In genomic region chr12:86715401-86715800, GRCm38 (mm10) we compare ENCODE assay signal across 9 mouse cellular contexts. TPM values are rescaled to one million over a fixed set of nuclear protein-coding genes. Genes with fewer than 3 reads are reported as not detected.
DNase-seq lines count a peak whose midpoint lies in the region; ATAC-seq lines count a peak whose summit lies in the region.
"Had no signal": no experiment of that assay in that cellular context is flagged by ENCODE, and none has a peak within 500 bp of the region (broad histone marks: within the 10 kb centered on the region; RNA-seq: fewer than 3 reads in every experiment).

No protein-coding gene starts in this region.

- H3K4me3 ChIP-seq in kidney, embryonic 15.5 days (replicated peaks), result no peak overlapping the region

- H3K9ac ChIP-seq in kidney, embryonic 15.5 days, result no peak overlapping the region

- H3K27ac ChIP-seq in kidney, embryonic 15.5 days, result no peak overlapping the region

- peak; percentile 65 for DNase-seq in kidney, adult 18-20 months
- peak; percentile 80 for DNase-seq in ZHBTc4 (ENCODE audit: low read depth, low spot score)
- peak; percentile 79 to 88 for DNase-seq in cerebellum, postnatal 4 days (ENCODE audit: low spot score in 2 of 2)
- DNase-seq in heart, postnatal 25 days (ENCODE audit: low spot score), result peak; percentile 38
- DNase-seq in left cerebral cortex, postnatal 25 days (ENCODE audit: low spot score in 2 of 2), result peak; percentile 73 to 80
- DNase-seq in ovary, postnatal 14 days (ENCODE audit: low spot score), result peak; percentile 70
- DNase-seq in thymus, postnatal 36 days, result peak; percentile 55 to 60

- ATAC-seq in kidney, embryonic 15.5 days (replicated peaks; ENCODE audit: low FRiP score), result no peak

- H3K36me3 ChIP-seq in kidney, embryonic 15.5 days, result 0 out of 2 replicates have a peak, but pooled peaks cover 5% of the 10 kb centered on the region

- WGBS in kidney, embryonic 15.5 days, result 51% methylated on average over 5 of the region's 5 CpGs

- no peaks in the 10 kb centered on the region for H3K9me3 ChIP-seq in kidney, embryonic 15.5 days (replicated peaks)

- no peak overlapping the region for H3K4me2 ChIP-seq in kidney, embryonic 15.5 days

- intact Hi-C loops in heart, postnatal 25 days (cut with DNase I), result loop anchor here (2.0 to 5.0 kb wide), 2 partner anchors 51 to 337 kb away; no protein-coding TSS in a partner anchor
- intact Hi-C loops in left cerebral cortex, postnatal 25 days (cut with DNase I), result loop anchor here (5.0 kb wide), 1 partner anchor 52 kb away; no protein-coding TSS in a partner anchor

- no peaks in the 10 kb centered on the region for H3K4me1 ChIP-seq in kidney, embryonic 15.5 days

- no peaks in the 10 kb centered on the region for H3K27me3 ChIP-seq in kidney, embryonic 15.5 days

RNA-seq across cellular contexts. Expression of gene Angel1, which starts 10.9 kb away (rescaled TPM):
- 8.5 and 10.2 TPM in 2 replicates for polyA plus RNA-seq in kidney, embryonic 15.5 days (2015; fragmentation: Nextera tagmentation; extraction: Ambion mirVana)
- total RNA-seq in heart, postnatal 25 days (2021), result 1 to 10 TPM; 3.4 to 3.5 TPM
- total RNA-seq in left cerebral cortex, postnatal 25 days (2021), result 10 to 100 TPM in 1 of 2 experiments, 1 to 10 TPM in 1; 8.9 to 12.4 TPM

RNA-seq across cellular contexts. Expression of gene Lrrc74a, which starts 18.8 kb away (rescaled TPM):
- not detected in 2 replicates for polyA plus RNA-seq in kidney, embryonic 15.5 days (2015; fragmentation: Nextera tagmentation; extraction: Ambion mirVana)
- not detected for total RNA-seq in heart, postnatal 25 days (2021)
- not detected for total RNA-seq in left cerebral cortex, postnatal 25 days (2021)
- polyA plus RNA-seq: frontal cortex, adult 2 months had no signal

RNA-seq across cellular contexts. Expression of gene Vash1, which starts 36.9 kb away (rescaled TPM):
- polyA plus RNA-seq in kidney, embryonic 15.5 days (2015; fragmentation: Nextera tagmentation; extraction: Ambion mirVana), result 10.2 and 10.7 TPM in 2 replicates
- 10 to 100 TPM; 19.4 to 21.0 TPM for total RNA-seq in heart, postnatal 25 days (2021)
- 10 to 100 TPM; 37.1 to 41.6 TPM for total RNA-seq in left cerebral cortex, postnatal 25 days (2021)
